Mouse (Mus musculus) limb, embryonic 12.5 days (tissue): ENCODE data around the gene Plekhs1. TPM values are rescaled to one million over a fixed set of nuclear protein-coding genes. Genes with fewer than 3 reads are reported as not detected.
A peak's percentile ranks its signal among the peaks of the same experiment; 100 is the strongest.

Experiments used
- ATAC-seq: fragments of 200-750 bp; cut with Nextera tagmentation; 2 replicates; pipeline ENCODE4 v1.8.0; 2017; ENCODE audit warnings: low read depth, moderate TSS enrichment; ENCODE audit not compliant: insufficient number of reproducible peaks, insufficient read depth, low FRiP score, low TSS enrichment
- H3K27ac ChIP-seq: fragments of 300-500 bp; sonication (generic); 2 replicates; pipeline ENCODE4 v1.5.1; 2016; ENCODE audit warnings: mild to moderate bottlenecking, moderate library complexity
- H3K27me3 ChIP-seq: fragments of 300-500 bp; sonication (generic); 2 replicates; pipeline ENCODE4 v1.6.1; 2016; ENCODE audit warnings: mild to moderate bottlenecking, moderate library complexity
- H3K36me3 ChIP-seq: fragments of 300-500 bp; sonication (generic); 2 replicates; pipeline ENCODE4 v1.6.1; 2016; ENCODE audit warnings: mild to moderate bottlenecking, moderate library complexity
- H3K4me1 ChIP-seq: fragments of 300-500 bp; sonication (generic); replicated peaks from 2 replicates; pipeline ENCODE4 v1.6.1; 2016
- H3K4me2 ChIP-seq: fragments of 300-500 bp; sonication (generic); 2 replicates; pipeline ENCODE4 v1.6.1; 2016; ENCODE audit warnings: mild to moderate bottlenecking, moderate library complexity
- H3K4me3 ChIP-seq: fragments of 300-500 bp; sonication (generic); replicated peaks from 2 replicates; pipeline ENCODE4 v1.5.1; 2016; ENCODE audit warnings: mild to moderate bottlenecking
- H3K9ac ChIP-seq: fragments of 300-500 bp; sonication (generic); replicated peaks from 2 replicates; pipeline ENCODE4 v1.6.1; 2016; ENCODE audit warnings: mild to moderate bottlenecking, moderate library complexity
- H3K9me3 ChIP-seq: fragments of 300-500 bp; sonication (generic); 2 replicates; pipeline ENCODE4 v1.6.1; 2016; ENCODE audit warnings: mild to moderate bottlenecking, moderate library complexity
- WGBS: fragments of 180-500 bp; shearing (Covaris S2); methylation state at CpG from one replicate; pipeline ENCODE4 v1.1.7; 2016; 5-methylcytosine and 5-hydroxymethylcytosine counted together
- polyA plus RNA-seq: library from polyadenylated mRNA; unstranded; fragments of >200 nt; fragmentation: Nextera tagmentation; extraction: Ambion mirVana; gene quantifications from 2 replicates; pipeline ENCODE4 v1.2.1, GENCODE M21; 2016

Gene Plekhs1
- polyA plus RNA-seq, 1 experiment from 2014 or later = 0.25 TPM

DNA sequence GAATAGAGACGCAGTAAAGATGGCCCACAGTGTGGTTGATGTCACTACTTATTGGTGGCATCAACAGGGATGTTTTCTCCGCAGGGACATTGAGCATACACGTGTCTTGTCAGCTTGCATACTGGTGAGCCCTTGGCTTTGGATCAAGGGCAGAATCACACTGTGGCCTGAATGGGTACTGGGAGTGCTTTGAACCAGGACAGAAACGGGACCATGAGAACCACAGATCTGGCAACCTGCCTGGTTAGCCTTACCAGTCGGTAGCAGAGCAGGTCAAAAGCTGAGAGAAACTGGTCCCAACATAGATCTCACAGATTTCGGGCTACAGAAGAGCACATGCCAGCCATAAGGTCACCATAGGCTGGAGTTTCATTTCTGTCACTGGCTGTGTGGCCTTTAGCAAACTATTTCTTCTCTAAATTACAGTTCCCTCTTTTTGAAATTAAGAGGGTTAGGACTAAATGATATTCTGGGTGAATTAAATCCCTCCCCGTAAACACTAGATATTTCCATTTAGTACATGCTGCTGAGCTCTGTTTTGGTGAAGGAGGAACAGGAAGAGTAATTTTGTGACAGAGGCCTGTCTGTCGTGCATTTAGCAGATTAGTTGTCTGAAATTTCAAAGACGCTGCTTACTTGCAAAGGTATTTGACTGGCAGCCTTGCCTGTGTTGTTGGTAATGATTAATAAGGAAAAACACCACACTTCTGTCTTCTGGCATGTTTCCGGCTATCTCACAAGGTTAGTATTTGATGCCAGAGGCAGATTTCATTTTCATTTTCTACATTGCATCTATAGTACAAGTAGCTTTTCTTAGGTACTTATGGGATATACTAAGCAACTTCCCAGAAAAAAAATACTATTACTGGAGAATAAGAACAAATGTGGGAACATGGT, 2.0 kb upstream of the Plekhs1 start:
- no peak for ATAC-seq
- Histone ChIP-seq H3K9ac (no peak overlapping the region), H3K9me3 (no peaks in the 10 kb centered on the region), H3K4me3 (no peak overlapping the region), H3K27me3 (no peaks in the 10 kb centered on the region), H3K36me3 (no peaks in the 10 kb centered on the region), H3K4me2 (no peak overlapping the region), H3K4me1 (peaks cover 14% of the 10 kb centered on the region), H3K27ac (no peak overlapping the region)
- WGBS = 86% methylated on average over 10 of the region's 10 CpGs

DNA sequence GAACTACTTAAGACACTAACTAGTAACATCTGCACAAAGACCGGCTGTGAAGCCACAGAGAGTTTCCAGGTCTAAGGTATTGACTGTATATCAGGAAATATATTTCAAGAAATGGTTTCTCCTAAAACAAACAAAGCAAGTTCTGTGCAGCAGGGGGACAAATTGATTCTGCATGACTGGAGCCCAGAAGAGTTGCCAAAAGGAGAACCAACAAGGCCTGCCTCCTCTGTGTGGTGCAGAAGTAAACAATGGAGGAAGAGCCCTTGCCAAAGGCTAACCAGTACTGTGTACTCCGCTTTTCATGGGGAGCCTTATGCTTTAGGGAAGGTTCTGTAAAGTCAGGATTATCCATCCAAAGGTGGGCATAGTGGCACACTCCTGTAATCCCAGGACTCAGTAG, 1.2 kb upstream of the Plekhs1 start:
- Histone ChIP-seq H3K27ac (no peak overlapping the region), H3K36me3 (no peaks in the 10 kb centered on the region)

DNA sequence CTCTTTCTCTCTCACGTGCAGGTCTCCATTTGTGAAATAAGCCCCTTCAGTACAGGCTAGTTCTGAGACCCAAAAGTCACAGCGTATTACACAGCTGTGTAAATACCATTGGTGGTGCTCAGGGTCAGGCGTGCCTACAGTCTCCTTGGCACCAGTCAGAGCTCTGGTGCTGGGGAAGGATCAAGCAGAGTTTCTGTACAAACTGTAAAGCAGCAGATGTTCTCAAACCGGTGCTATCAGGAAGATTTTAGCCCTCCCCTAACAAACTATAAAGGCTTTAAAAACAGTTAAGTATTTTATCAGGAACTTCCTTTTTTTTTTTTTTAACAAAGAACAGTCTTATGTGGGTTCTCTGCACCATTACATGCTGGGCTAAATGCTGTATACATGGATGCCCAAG, 1.3 kb downstream of the Plekhs1 start:
- no peak overlapping the region for H3K4me2 ChIP-seq
- H3K4me3 ChIP-seq = no peak overlapping the region
- H3K36me3 ChIP-seq = no peaks in the 10 kb centered on the region
- peaks cover 6% of the 10 kb centered on the region for H3K4me1 ChIP-seq
- no peaks in the 10 kb centered on the region for H3K9me3 ChIP-seq
- no peak overlapping the region for H3K9ac ChIP-seq
- no peak for ATAC-seq
- H3K27me3 ChIP-seq = no peaks in the 10 kb centered on the region
- 79% methylated on average over 4 of the region's 4 CpGs for WGBS
- no peak overlapping the region for H3K27ac ChIP-seq

More for the DNA sequence above, 1.2 kb upstream of the Plekhs1 start:
- H3K9ac ChIP-seq = no peak overlapping the region
- no peak overlapping the region for H3K4me3 ChIP-seq
- peaks cover 14% of the 10 kb centered on the region for H3K4me1 ChIP-seq
- no peaks in the 10 kb centered on the region for H3K27me3 ChIP-seq
- no peaks in the 10 kb centered on the region for H3K9me3 ChIP-seq
- no peak for ATAC-seq
- 67% methylated on average over 2 of the region's 2 CpGs for WGBS
- H3K4me2 ChIP-seq = no peak overlapping the region

DNA sequence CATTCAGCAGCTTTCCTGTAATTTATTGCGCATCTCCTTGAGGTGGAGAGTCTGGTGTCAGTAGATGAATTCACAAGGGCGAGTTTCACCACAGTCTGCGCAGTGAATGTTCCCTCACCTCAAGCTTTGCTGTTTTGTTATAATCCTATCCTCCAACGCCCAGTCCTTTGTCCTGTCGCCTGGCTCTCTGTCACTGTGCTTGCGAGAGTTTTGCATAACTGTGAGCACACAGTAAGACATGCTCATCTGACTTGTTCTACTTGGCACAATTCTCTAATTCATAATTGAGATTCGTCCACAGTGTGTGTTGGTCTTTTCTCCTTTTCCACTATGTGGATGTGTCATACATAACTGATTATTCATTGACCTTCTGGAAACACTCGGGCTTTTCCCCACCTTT, 5.0 kb downstream of the Plekhs1 start:
- Histone ChIP-seq H3K36me3 (no peaks in the 10 kb centered on the region), H3K4me3 (no peak overlapping the region), H3K27ac (no peak overlapping the region), H3K9me3 (no peaks in the 10 kb centered on the region), H3K9ac (no peak overlapping the region), H3K4me1 (peaks cover 5% of the 10 kb centered on the region; the same call in 1 of the 2 replicates), H3K4me2 (no peak overlapping the region), H3K27me3 (no peaks in the 10 kb centered on the region)
- 89% methylated on average over 8 of the region's 8 CpGs for WGBS
- no peak for ATAC-seq

DNA sequence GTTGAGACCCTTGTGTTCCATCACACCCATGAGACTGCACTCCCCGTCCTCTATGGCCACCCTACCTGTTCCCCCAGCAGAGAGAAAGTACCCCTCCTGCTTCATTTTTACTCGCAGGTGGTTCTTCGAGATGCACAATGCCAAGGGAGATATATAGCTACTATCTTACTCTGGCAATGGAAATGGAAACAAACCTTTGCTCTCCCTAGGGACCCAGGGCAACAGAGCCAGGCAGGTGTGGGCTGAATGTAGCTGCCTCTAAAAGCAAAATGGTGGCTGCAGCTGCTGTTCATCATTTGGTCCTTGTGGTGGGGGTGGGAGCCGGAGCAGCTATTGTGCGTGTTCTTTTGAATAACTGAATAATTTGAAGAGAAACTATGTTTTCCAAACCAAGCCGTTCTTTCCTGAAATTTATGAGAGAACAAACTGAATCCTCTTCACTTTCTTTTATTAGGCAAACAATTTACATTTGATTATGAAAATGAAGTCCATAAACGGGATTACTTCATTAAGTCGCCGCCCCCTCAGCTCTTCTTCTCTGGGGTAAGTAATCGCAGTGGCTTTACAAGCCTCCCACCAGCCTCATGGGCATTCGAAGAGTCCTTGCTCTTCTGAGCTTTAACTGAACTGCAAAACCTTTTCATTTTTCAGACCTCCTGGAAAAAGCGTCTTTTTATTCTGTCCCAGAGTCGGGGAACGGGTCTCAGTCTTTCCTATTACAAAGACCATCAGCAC, 9.0 kb downstream of the Plekhs1 start:
- H3K4me2 ChIP-seq = no peak overlapping the region
- 87% methylated on average over 14 of the region's 14 CpGs for WGBS
- H3K27ac ChIP-seq = no peak overlapping the region
- H3K4me1 ChIP-seq = peaks cover 21% of the 10 kb centered on the region
- no peaks in the 10 kb centered on the region for H3K9me3 ChIP-seq
- no peaks in the 10 kb centered on the region for H3K36me3 ChIP-seq
- H3K4me3 ChIP-seq = no peak overlapping the region
- no peak for ATAC-seq
- 0 out of 2 replicates have a peak, but pooled peaks cover 3% of the 10 kb centered on the region for H3K27me3 ChIP-seq
- H3K9ac ChIP-seq = no peak overlapping the region

DNA sequence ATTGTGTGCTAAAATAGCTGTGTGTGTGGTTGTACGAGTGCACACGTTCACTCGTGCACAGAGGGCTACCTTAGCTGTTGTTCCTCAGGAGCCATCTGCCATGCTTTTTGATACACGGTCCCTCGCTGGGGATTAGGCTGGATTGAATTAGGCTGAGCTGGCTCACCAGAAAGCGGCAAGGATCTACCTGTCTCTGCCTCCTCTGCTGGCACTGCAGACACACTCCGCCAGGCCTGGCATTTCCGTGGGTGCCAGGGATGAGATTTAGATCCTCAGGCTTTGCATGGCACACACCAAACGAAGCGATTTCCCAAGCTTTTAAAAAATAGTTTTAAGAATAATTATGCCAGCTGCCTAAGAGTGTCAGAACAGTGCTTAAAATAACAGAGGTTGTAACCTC, 10.5 kb downstream of the Plekhs1 start:
- H3K9ac ChIP-seq = no peak overlapping the region
- ATAC-seq = no peak
- peaks cover 21% of the 10 kb centered on the region for H3K4me1 ChIP-seq
- H3K36me3 ChIP-seq = no peaks in the 10 kb centered on the region
- H3K9me3 ChIP-seq = no peaks in the 10 kb centered on the region
- no peak overlapping the region for H3K4me2 ChIP-seq
- WGBS = 77% methylated on average over 10 of the region's 10 CpGs
- 0 out of 2 replicates have a peak, but pooled peaks cover 3% of the 10 kb centered on the region for H3K27me3 ChIP-seq
- no peak overlapping the region for H3K27ac ChIP-seq
- no peak overlapping the region for H3K4me3 ChIP-seq

DNA sequence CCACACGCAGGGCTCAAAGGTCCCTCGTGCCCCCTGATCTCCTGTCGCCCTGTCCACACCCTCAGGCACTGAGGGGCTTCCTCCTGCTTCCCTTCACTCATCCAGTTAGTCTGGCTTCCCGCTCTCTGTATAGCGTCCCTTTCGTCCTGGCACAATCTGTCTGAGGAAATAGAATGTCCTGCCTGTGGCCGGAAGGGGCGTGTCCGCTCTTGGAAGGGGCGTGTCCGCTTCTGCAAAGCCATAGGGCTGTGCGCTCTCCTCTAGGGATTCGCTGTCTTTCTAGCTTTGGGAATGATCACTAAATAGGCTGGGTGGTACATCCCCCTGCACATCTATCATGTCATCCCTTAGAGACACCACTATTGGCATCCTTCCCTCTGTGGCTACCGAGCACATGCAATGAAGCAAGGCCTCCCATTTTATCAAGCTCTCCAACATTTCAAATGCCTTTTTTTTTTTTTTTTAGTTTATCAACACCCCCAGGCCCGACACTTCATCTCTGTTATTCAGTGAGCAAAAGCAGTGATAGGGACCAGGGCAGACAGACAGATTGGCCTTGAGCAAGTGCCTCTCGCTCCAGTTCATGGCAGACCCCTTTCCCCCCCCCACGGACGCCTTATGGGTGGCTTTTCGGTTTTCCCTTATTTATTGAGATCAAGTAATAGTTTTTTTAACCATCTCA, 13.6 kb downstream of the Plekhs1 start:
- no peak for ATAC-seq
- Histone ChIP-seq H3K4me1 (peaks cover 21% of the 10 kb centered on the region), H3K36me3 (no peaks in the 10 kb centered on the region), H3K4me3 (no peak overlapping the region), H3K9ac (no peak overlapping the region), H3K4me2 (peak overlapping the region; percentile 30), H3K9me3 (no peaks in the 10 kb centered on the region), H3K27me3 (0 out of 2 replicates have a peak, but pooled peaks cover 3% of the 10 kb centered on the region), H3K27ac (no peak overlapping the region)
- WGBS = 58% methylated on average over 19 of the region's 19 CpGs

DNA sequence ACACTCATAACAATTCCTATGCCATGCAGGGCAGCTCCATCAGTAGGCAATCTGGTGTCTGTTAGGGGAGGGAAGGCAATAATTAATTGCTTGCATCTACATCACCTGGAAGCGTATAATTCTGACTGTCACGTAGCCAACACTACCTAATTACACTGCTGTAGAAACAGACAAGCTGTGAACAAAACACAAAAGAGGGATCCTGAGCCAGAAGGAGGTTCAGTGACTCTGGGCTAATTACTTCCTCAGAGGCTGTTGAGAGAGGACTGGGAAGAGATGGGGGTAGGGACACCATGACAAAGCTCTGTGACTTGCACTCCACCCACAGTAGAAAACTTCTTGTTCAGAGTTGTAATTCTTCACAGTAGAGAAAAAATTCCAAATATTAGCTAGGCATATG, 15.1 kb downstream of the Plekhs1 start:
- no peak overlapping the region for H3K4me3 ChIP-seq
- no peak overlapping the region for H3K4me2 ChIP-seq
- no peak overlapping the region for H3K9ac ChIP-seq
- WGBS = 23% methylated on average over 2 of the region's 2 CpGs
- peaks cover 21% of the 10 kb centered on the region for H3K4me1 ChIP-seq
- no peak overlapping the region for H3K27ac ChIP-seq
- no peaks in the 10 kb centered on the region for H3K9me3 ChIP-seq
- ATAC-seq = no peak
- 0 out of 2 replicates have a peak, but pooled peaks cover 3% of the 10 kb centered on the region for H3K27me3 ChIP-seq
- H3K36me3 ChIP-seq = no peaks in the 10 kb centered on the region

DNA sequence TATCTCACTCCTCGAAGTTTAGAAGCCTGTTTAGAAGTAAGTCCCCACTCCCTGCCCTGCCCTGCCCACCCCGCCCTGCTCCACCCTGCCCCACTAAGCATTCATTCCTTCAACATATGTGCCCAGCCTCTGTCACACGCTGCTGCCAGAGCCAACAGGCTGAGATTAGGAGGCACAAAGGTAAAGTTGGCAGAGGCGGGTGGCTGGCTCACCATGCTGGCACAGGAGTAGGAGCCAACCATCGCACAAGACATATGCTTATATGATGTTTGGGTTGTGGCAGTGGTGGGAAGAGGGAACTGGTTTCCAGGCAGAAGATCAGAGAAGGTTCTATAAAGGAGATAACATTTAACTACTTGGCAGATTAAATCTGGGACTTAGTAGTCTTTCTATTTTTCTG, 15.8 kb downstream of the Plekhs1 start:
- peaks cover 18% of the 10 kb centered on the region for H3K4me1 ChIP-seq
- no peak overlapping the region for H3K9ac ChIP-seq
- H3K9me3 ChIP-seq = no peaks in the 10 kb centered on the region
- H3K27me3 ChIP-seq = no peaks in the 10 kb centered on the region
- no peak for ATAC-seq
- no peak overlapping the region for H3K4me3 ChIP-seq
- H3K36me3 ChIP-seq = no peaks in the 10 kb centered on the region
- 83% methylated on average over 5 of the region's 5 CpGs for WGBS
- H3K27ac ChIP-seq = no peak overlapping the region
- H3K4me2 ChIP-seq = no peak overlapping the region

DNA sequence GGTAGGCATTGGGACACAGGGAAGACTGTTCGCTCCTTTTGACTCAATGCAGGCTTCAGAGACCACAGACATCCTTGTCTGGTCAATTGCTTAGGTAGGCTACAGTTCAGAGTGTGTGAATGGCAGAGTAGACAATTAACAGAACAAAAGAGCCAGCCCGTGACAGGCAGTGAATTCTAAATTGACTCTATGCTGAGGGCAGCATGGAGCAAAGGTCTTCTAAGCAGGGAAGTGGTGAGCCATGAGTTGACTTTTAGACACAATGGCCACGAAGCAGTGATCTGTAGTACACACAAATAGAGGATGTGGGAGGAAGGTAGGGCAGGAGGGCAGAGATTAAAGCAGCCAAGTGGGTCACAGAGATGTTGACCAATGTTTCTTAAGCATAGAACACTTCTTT, 16.4 kb downstream of the Plekhs1 start:
- peaks cover 12% of the 10 kb centered on the region for H3K4me1 ChIP-seq
- no peak overlapping the region for H3K4me3 ChIP-seq
- no peaks in the 10 kb centered on the region for H3K9me3 ChIP-seq
- ATAC-seq = no peak
- no peak overlapping the region for H3K9ac ChIP-seq
- no peak overlapping the region for H3K27ac ChIP-seq
- WGBS = 82% methylated on average over 3 of the region's 3 CpGs
- no peaks in the 10 kb centered on the region for H3K27me3 ChIP-seq
- H3K4me2 ChIP-seq = no peak overlapping the region
- H3K36me3 ChIP-seq = no peaks in the 10 kb centered on the region
